ENCODE assay signal across 19 mouse cellular contexts in genomic region chr5:35168369-35168768, GRCm38 (mm10).
"Had no signal": no experiment of that assay in that cellular context is flagged by ENCODE, and none has a peak within 500 bp of the region (broad histone marks: within the 10 kb centered on the region; RNA-seq: fewer than 3 reads in every experiment).

No protein-coding gene starts in this region.

- H3K4me2 ChIP-seq: kidney, embryonic 15.5 days; liver, embryonic 11.5 days; lung, embryonic 14.5 days; midbrain, embryonic 12.5 days; midbrain, embryonic 15.5 days; neural tube, embryonic 13.5 days had no signal

- H3K27ac ChIP-seq: kidney, embryonic 15.5 days; liver, embryonic 14.5 days; macrophage; midbrain, embryonic 12.5 days; midbrain, embryonic 15.5 days; neural tube, embryonic 13.5 days had no signal

- H3K27me3 ChIP-seq: kidney, embryonic 15.5 days; midbrain, embryonic 12.5 days; midbrain, embryonic 15.5 days; neural tube, embryonic 13.5 days had no signal

- H3K4me1 ChIP-seq: kidney, embryonic 15.5 days; midbrain, embryonic 12.5 days; midbrain, embryonic 15.5 days had no signal

- ATAC-seq: liver, postnatal 0 days; lung, postnatal 0 days; midbrain, embryonic 15.5 days had no signal

- H3K9ac ChIP-seq: kidney, embryonic 15.5 days; liver, embryonic 14.5 days; liver, postnatal 0 days; lung, embryonic 14.5 days; midbrain, embryonic 12.5 days; midbrain, embryonic 15.5 days; neural tube, embryonic 13.5 days had no signal

- H3K4me3 ChIP-seq: kidney, embryonic 15.5 days; midbrain, embryonic 12.5 days; midbrain, embryonic 15.5 days; neural tube, embryonic 13.5 days had no signal

- H3K36me3 ChIP-seq: kidney, embryonic 15.5 days; midbrain, embryonic 12.5 days; midbrain, embryonic 15.5 days; neural tube, embryonic 13.5 days had no signal

- DNase-seq: kidney, adult 11 months; kidney, adult 8-10 months; kidney, postnatal 10 days; kidney, postnatal 36 days; left cerebral cortex, postnatal 4 days; liver, postnatal 0 days; lung, embryonic 14.5 days; retina, postnatal 1 day; right cerebral cortex, postnatal 25 days; thymus, adult 18-20 months; thymus, postnatal 36 days had no signal

- H3K9me3 ChIP-seq: kidney, embryonic 15.5 days; midbrain, embryonic 15.5 days had no signal
